Mouse (Mus musculus) brown adipose tissue, adult 24 weeks (tissue): ENCODE measurements around the gene Isoc2a. TPM values are rescaled to one million over a fixed set of nuclear protein-coding genes. Genes with fewer than 3 reads are reported as not detected.

Source experiments
- H3K27ac ChIP-seq: fragments of 200-500 bp; replicated peaks from 2 replicates; pipeline ENCODE4 v1.5.1; 2012; ENCODE audit warnings: low read depth, mild to moderate bottlenecking, low read length
- H3K4me1 ChIP-seq: fragments of 200-500 bp; 2 replicates; pipeline ENCODE4 v1.6.1; 2012; ENCODE audit warnings: low read length, mixed read lengths; ENCODE audit not compliant: control insufficient read depth, insufficient read depth, insufficient read length
- H3K4me3 ChIP-seq: fragments of 200-500 bp; 2 replicates; pipeline ENCODE4 v1.5.1; 2012; ENCODE audit warnings: low read depth, mild to moderate bottlenecking, low read length, moderate library complexity; ENCODE audit not compliant: insufficient read depth
- polyA plus RNA-seq: library from polyadenylated mRNA; stranded (reverse); fragments of >200 nt; gene quantifications from 2 replicates; pipeline ENCODE4 v1.2.4, GENCODE M21; 2012; ENCODE audit not compliant: missing spikeins, insufficient read depth, insufficient read length

The Isoc2a gene
- polyA plus RNA-seq, 1 experiment: 55.3 TPM

GRCm38 (mm10) chr7:4886680-4887079 is 9.7 kb downstream of the Isoc2a start:
- Histone ChIP-seq H3K4me3 (no peak overlapping the region), H3K4me1 (peaks cover 3% of the 10 kb centered on the region; the same call in 1 of the 2 replicates), H3K27ac (no peak overlapping the region)

GRCm38 (mm10) chr7:4895186-4895585 is 18.2 kb downstream of the Isoc2a start:
- no peak overlapping the region for H3K4me3 ChIP-seq
- no peaks in the 10 kb centered on the region; the same call in 1 of the 2 replicates for H3K4me1 ChIP-seq
- no peak overlapping the region for H3K27ac ChIP-seq

GRCm38 (mm10) chr7:4898851-4899648 is 22.1 kb downstream of the Isoc2a start:
- Histone ChIP-seq H3K4me1 (no peaks in the 10 kb centered on the region; the same call in 1 of the 2 replicates), H3K4me3 (peak overlapping the region; percentile 32), H3K27ac (no peak overlapping the region)

- Histone ChIP-seq H3K4me3 (peak overlapping the region; percentile 32), H3K4me1 (no peaks in the 10 kb centered on the region; the same call in 1 of the 2 replicates), H3K27ac (no peak overlapping the region)
Observed at GRCm38 (mm10) chr7:4899649-4900522, 22.9 kb downstream of the Isoc2a start.

- H3K4me3 ChIP-seq: 0 out of 2 replicates have a peak overlapping the region, but pooled peaks have one; percentile 14
- H3K4me1 ChIP-seq: no peaks in the 10 kb centered on the region; the same call in 1 of the 2 replicates
- no peak overlapping the region for H3K27ac ChIP-seq
Observed at GRCm38 (mm10) chr7:4900523-4900851, 23.5 kb downstream of the Isoc2a start.

GRCm38 (mm10) chr7:4901171-4901570 is 24.2 kb downstream of the Isoc2a start:
- H3K27ac ChIP-seq: no peak overlapping the region
- H3K4me1 ChIP-seq: no peaks in the 10 kb centered on the region; the same call in 1 of the 2 replicates
- H3K4me3 ChIP-seq: no peak overlapping the region

- no peaks in the 10 kb centered on the region; the same call in 1 of the 2 replicates for H3K4me1 ChIP-seq
- no peak overlapping the region for H3K4me3 ChIP-seq
- H3K27ac ChIP-seq: no peak overlapping the region
Observed at GRCm38 (mm10) chr7:4902404-4902803, 25.5 kb downstream of the Isoc2a start.

GRCm38 (mm10) chr7:4906466-4906950 is 29.6 kb downstream of the Isoc2a start, which contains the start of gene Gm36210:
TSS of gene Gm36210 (minus strand) at chr7:4906516.
- H3K27ac ChIP-seq: no peak within 1 kb of the TSS
- H3K4me3 ChIP-seq: no peak within 1 kb of the TSS
- H3K4me1 ChIP-seq: no peaks in the 10 kb centered on the region

- H3K4me3 ChIP-seq: no peak overlapping the region
- peaks cover 10% of the 10 kb centered on the region; the same call in 1 of the 2 replicates for H3K4me1 ChIP-seq
- H3K27ac ChIP-seq: no peak overlapping the region
Observed at GRCm38 (mm10) chr7:4911561-4911960, 34.6 kb downstream of the Isoc2a start.

GRCm38 (mm10) chr7:4912248-4912647 is 35.3 kb downstream of the Isoc2a start:
- Histone ChIP-seq H3K27ac (no peak overlapping the region), H3K4me3 (no peak overlapping the region), H3K4me1 (peaks cover 10% of the 10 kb centered on the region; the same call in 1 of the 2 replicates)

- peak within 1 kb of the TSS; percentile 80 for H3K4me3 ChIP-seq
- H3K4me1 ChIP-seq: peaks cover 10% of the 10 kb centered on the region; the same call in 1 of the 2 replicates
- peak within 1 kb of the TSS; percentile 86 for H3K27ac ChIP-seq
Observed at GRCm38 (mm10) chr7:4915007-4915665, 38.2 kb downstream of the Isoc2a start, which contains the start of gene Zfp628. TSS of gene Zfp628 (plus strand) at chr7:4915217.

GRCm38 (mm10) chr7:4915669-4916416 is 38.9 kb downstream of the Isoc2a start:
- peak overlapping the region; percentile 40 for H3K27ac ChIP-seq
- peak overlapping the region; percentile 80 for H3K4me3 ChIP-seq
- H3K4me1 ChIP-seq: peaks cover 10% of the 10 kb centered on the region; the same call in 1 of the 2 replicates

GRCm38 (mm10) chr7:4917494-4917893 is 40.5 kb downstream of the Isoc2a start:
- Histone ChIP-seq H3K4me3 (no peak overlapping the region), H3K27ac (no peak overlapping the region), H3K4me1 (peaks cover 13% of the 10 kb centered on the region)

GRCm38 (mm10) chr7:4918681-4919080 is 41.7 kb downstream of the Isoc2a start:
- Histone ChIP-seq H3K4me3 (no peak overlapping the region), H3K27ac (no peak overlapping the region)

More at GRCm38 (mm10) chr7:4918681-4919080, 41.7 kb downstream of the Isoc2a start:
- H3K4me1 ChIP-seq: peaks cover 16% of the 10 kb centered on the region
